ENCODE assay signal across 17 mouse cellular contexts in the genomic region with DNA sequence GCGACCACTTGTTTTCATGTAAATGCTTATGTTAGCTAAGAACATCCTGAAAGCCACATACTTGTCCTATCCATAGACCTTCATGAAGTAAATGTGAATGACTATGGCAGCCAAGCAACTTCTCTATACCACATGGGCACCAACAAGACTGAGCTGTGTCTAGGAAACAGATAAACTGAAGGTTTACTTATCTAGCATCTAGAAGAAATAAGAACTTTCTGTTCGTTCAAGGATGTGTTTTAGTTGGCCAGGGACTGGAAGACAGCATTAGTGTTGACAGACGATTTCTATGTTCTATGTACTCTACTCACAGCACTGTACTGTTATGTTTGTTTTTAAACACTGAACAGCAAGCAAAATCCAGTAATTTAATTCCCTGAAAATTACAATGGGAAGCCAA. TPM values are rescaled to one million over a fixed set of nuclear protein-coding genes. Genes with fewer than 3 reads are reported as not detected.
A peak's percentile ranks its signal among the peaks of the same experiment; 100 is the strongest.
DNase-seq lines count a peak whose midpoint lies in the region; ATAC-seq and TF ChIP-seq lines count a peak whose summit lies in the region.
"Had no signal": no experiment of that assay in that cellular context is flagged by ENCODE, and none has a peak within 500 bp of the region (broad histone marks: within the 10 kb centered on the region; RNA-seq: fewer than 3 reads in every experiment).

No protein-coding gene starts in this region.

- no peak for TF ChIP-seq CTCF in spleen, adult 2 months (IDR thresholded peaks at IDR 0.05; ENCODE audit: extremely low read depth, insufficient read depth, insufficient read length, insufficient replicate concordance)
- TF ChIP-seq CTCF in left cerebral cortex, adult 2 months (IDR thresholded peaks at IDR 0.05) = no peak

- no peak for TF ChIP-seq POLR2A in spleen, adult 2 months (IDR thresholded peaks at IDR 0.05; ENCODE audit: low read depth, low read length)

- DNase-seq in CD4-positive, CD25-positive, alpha-beta regulatory T cell, adult 2 months (ENCODE audit: low read depth, low spot score) = peak; percentile 55
- no peak for DNase-seq in spleen, adult 2 months (ENCODE audit: low read depth in 1 of 2, low spot score in 2 of 2)
- DNase-seq in spleen, adult 12 weeks (ENCODE audit: low spot score) = no peak
- no peak for DNase-seq in liver, embryonic 13.5 days
- DNase-seq in splenic B cell, adult 2 months (ENCODE audit: low read depth, low spot score) = peak; percentile 62
- no peak for DNase-seq in layer of hippocampus, postnatal 10 days (ENCODE audit: low spot score in 2 of 2)
- DNase-seq in left cerebral cortex, adult 2 months (ENCODE audit: extremely low spot score in 1 of 2, low spot score in 2 of 2) = no peak
- DNase-seq: cerebellum, postnatal 10 days; kidney, adult 2 months; kidney, postnatal 25 days; lung, postnatal 10 days; right cerebral cortex, postnatal 14 days had no signal

- peak overlapping the region; percentile 62 for H3K4me3 ChIP-seq in spleen, adult 2 months (ENCODE audit: extremely low read depth, insufficient read depth, insufficient read length)
- no peak overlapping the region for H3K4me3 ChIP-seq in liver, embryonic 13.5 days (replicated peaks)
- no peak overlapping the region for H3K4me3 ChIP-seq in left cerebral cortex, adult 2 months
- H3K4me3 ChIP-seq: heart, embryonic 13.5 days; limb, embryonic 15.5 days; neural tube, embryonic 12.5 days had no signal

- peaks cover 8% of the 10 kb centered on the region; the same call in 1 of the 2 replicates for H3K36me3 ChIP-seq in spleen, adult 2 months (ENCODE audit: control insufficient read depth, insufficient read depth, low read length)
- H3K36me3 ChIP-seq in liver, embryonic 13.5 days = no peaks in the 10 kb centered on the region
- H3K36me3 ChIP-seq in splenic B cell, adult 2 months (ENCODE audit: control insufficient read depth, insufficient read depth, low read length, poor library complexity, severe bottlenecking) = peaks cover 6% of the 10 kb centered on the region; the same call in 1 of the 2 replicates
- H3K36me3 ChIP-seq: heart, embryonic 13.5 days; limb, embryonic 15.5 days; neural tube, embryonic 12.5 days had no signal

- peak overlapping the region; percentile 32; the same call in 1 of the 2 replicates for H3K4me2 ChIP-seq in liver, embryonic 13.5 days
- H3K4me2 ChIP-seq: heart, embryonic 13.5 days; limb, embryonic 15.5 days; neural tube, embryonic 12.5 days had no signal

- peaks cover 11% of the 10 kb centered on the region for H3K4me1 ChIP-seq in spleen, adult 2 months (ENCODE audit: control insufficient read depth, insufficient read depth, insufficient read length)
- peaks cover 17% of the 10 kb centered on the region for H3K4me1 ChIP-seq in liver, embryonic 13.5 days (replicated peaks)
- H3K4me1 ChIP-seq: neural tube, embryonic 12.5 days had no signal

- no peak for ATAC-seq in CD4-positive, CD25-positive, alpha-beta regulatory T cell, adult 4 months
- ATAC-seq in liver, embryonic 13.5 days (ENCODE audit: low read depth) = no peak
- ATAC-seq: forebrain, embryonic 14.5 days had no signal

- no peak overlapping the region for H3K9ac ChIP-seq in liver, embryonic 13.5 days
- H3K9ac ChIP-seq: heart, embryonic 13.5 days; limb, embryonic 15.5 days; neural tube, embryonic 12.5 days had no signal

- intact Hi-C loops in left cerebral cortex, adult 2 months (cut with DNase I) = no loop called here

- WGBS in spleen, adult 2 months = 31% methylated on average over 3 of the region's 3 CpGs
- 44% methylated on average over 3 of the region's 3 CpGs for WGBS in liver, embryonic 13.5 days (ENCODE audit: insufficient replicate concordance)

- H3K27ac ChIP-seq in spleen, adult 2 months (ENCODE audit: insufficient read depth, low read length) = peak overlapping the region; percentile 89
- H3K27ac ChIP-seq in liver, embryonic 13.5 days = no peak overlapping the region
- no peak overlapping the region for H3K27ac ChIP-seq in left cerebral cortex, adult 2 months
- H3K27ac ChIP-seq: heart, embryonic 13.5 days; limb, embryonic 15.5 days; neural tube, embryonic 12.5 days had no signal

- no peaks in the 10 kb centered on the region for H3K27me3 ChIP-seq in spleen, adult 2 months (ENCODE audit: control insufficient read depth, insufficient read depth, low read length)
- no peaks in the 10 kb centered on the region for H3K27me3 ChIP-seq in liver, embryonic 13.5 days
- no peaks in the 10 kb centered on the region for H3K27me3 ChIP-seq in splenic B cell, adult 2 months (ENCODE audit: control insufficient read depth, insufficient read depth, low read length, poor library complexity, severe bottlenecking)
- H3K27me3 ChIP-seq: heart, embryonic 13.5 days; limb, embryonic 15.5 days; neural tube, embryonic 12.5 days had no signal

- H3K9me3 ChIP-seq in liver, embryonic 13.5 days (replicated peaks) = no peaks in the 10 kb centered on the region
- H3K9me3 ChIP-seq: heart, embryonic 13.5 days; limb, embryonic 15.5 days; neural tube, embryonic 12.5 days had no signal

RNA-seq across cellular contexts. Expression of a gene that starts 2.9 kb away (rescaled TPM):
- polyA plus RNA-seq in CD4-positive, CD25-positive, alpha-beta regulatory T cell, adult 4 months (2017; shearing (Covaris generic)) = 100 to 1,000 TPM; 437 to 460 TPM
- 25.7 and 30.0 TPM in 2 replicates for polyA plus RNA-seq in spleen, adult 2 months (2012; rRNA removed)
- 16.7 and 24.5 TPM in 2 replicates for polyA plus RNA-seq in liver, embryonic 13.5 days (2015; fragmentation: Nextera tagmentation; extraction: Ambion mirVana)
- 1 to 10 TPM; 7.0 to 9.6 TPM for total RNA-seq in layer of hippocampus, postnatal 10 days (2021)
- total RNA-seq in left cerebral cortex, adult 2 months (2021) = 1 to 10 TPM; 5.3 to 7.6 TPM

Comparison
In these comparisons a context has a peak if more than half of its experiments do, and no peak if none do; other contexts are left out.
1. DNase-seq: peak in CD4-positive, CD25-positive, alpha-beta regulatory T cell, adult 2 months (single experiment) and splenic B cell, adult 2 months (single experiment); none in spleen, adult 2 months (0 of 2), spleen, adult 12 weeks (single experiment), liver, embryonic 13.5 days (single experiment), layer of hippocampus, postnatal 10 days (0 of 2) and left cerebral cortex, adult 2 months (0 of 2).
2. RNA of a gene that starts 2.9 kb away (polyA plus RNA-seq): 437 to 460 TPM in CD4-positive, CD25-positive, alpha-beta regulatory T cell, adult 4 months; 25.7 to 30.0 TPM in spleen, adult 2 months and 16.7 to 24.5 TPM in liver, embryonic 13.5 days; every median in the first group is over 10 times any median in the second.